In genomic region chr11:69684936-69685335, GRCm38 (mm10) we compare ENCODE assay signal across 11 mouse cellular contexts. TPM values are rescaled to one million over a fixed set of nuclear protein-coding genes. Genes with fewer than 3 reads are reported as not detected.
DNase-seq lines count a peak whose midpoint lies in the region; ATAC-seq and TF ChIP-seq lines count a peak whose summit lies in the region.
"Had no signal": no experiment of that assay in that cellular context is flagged by ENCODE, and none has a peak within 500 bp of the region (broad histone marks: within the 10 kb centered on the region; RNA-seq: fewer than 3 reads in every experiment).

No protein-coding gene starts in this region.

- no peak for ATAC-seq in hindbrain, embryonic 13.5 days (ENCODE audit: low FRiP score)
- ATAC-seq in midbrain, embryonic 14.5 days (ENCODE audit: low FRiP score, low TSS enrichment), result no peak

- no peak overlapping the region for H3K4me3 ChIP-seq in cerebellum, adult 2 months (replicated peaks; ENCODE audit: insufficient read depth, low read depth, low read length)
- H3K4me3 ChIP-seq in hindbrain, embryonic 13.5 days, result no peak overlapping the region
- H3K4me3 ChIP-seq in hindbrain, embryonic 10.5 days, result no peak overlapping the region
- 0 out of 2 replicates have a peak overlapping the region, but pooled peaks have one; percentile 8 for H3K4me3 ChIP-seq in midbrain, embryonic 10.5 days
- H3K4me3 ChIP-seq in midbrain, embryonic 14.5 days (replicated peaks; ENCODE audit: low read depth, low read length), result no peak overlapping the region
- H3K4me3 ChIP-seq in macrophage (ENCODE audit: inconsistent target), result peak overlapping the region; percentile 22
- H3K4me3 ChIP-seq: midbrain, embryonic 12.5 days had no signal

- no peaks in the 10 kb centered on the region for H3K27me3 ChIP-seq in cerebellum, adult 2 months (ENCODE audit: control insufficient read depth, insufficient read depth, low read length)
- H3K27me3 ChIP-seq in hindbrain, embryonic 13.5 days, result peaks cover 13% of the 10 kb centered on the region; the same call in 1 of the 2 replicates
- H3K27me3 ChIP-seq in hindbrain, embryonic 10.5 days (ENCODE audit: insufficient read depth, poor library complexity, severe bottlenecking), result peaks cover 15% of the 10 kb centered on the region; the same call in 1 of the 2 replicates
- peaks cover 25% of the 10 kb centered on the region for H3K27me3 ChIP-seq in midbrain, embryonic 10.5 days (ENCODE audit: low read depth, poor library complexity, severe bottlenecking)
- H3K27me3 ChIP-seq in midbrain, embryonic 14.5 days (ENCODE audit: control insufficient read depth, insufficient read depth, low read length), result no peaks in the 10 kb centered on the region

- H3K9ac ChIP-seq in hindbrain, embryonic 13.5 days, result peak overlapping the region; percentile 19; the same call in 1 of the 2 replicates
- H3K9ac ChIP-seq in midbrain, embryonic 14.5 days (replicated peaks; ENCODE audit: low read length), result no peak overlapping the region
- H3K9ac ChIP-seq: midbrain, embryonic 12.5 days had no signal

- H3K4me2 ChIP-seq in hindbrain, embryonic 13.5 days, result no peak overlapping the region
- H3K4me2 ChIP-seq in midbrain, embryonic 14.5 days (ENCODE audit: low read length), result no peak overlapping the region
- H3K4me2 ChIP-seq: midbrain, embryonic 12.5 days had no signal

- TF ChIP-seq POLR2A in cerebellum, adult 2 months (IDR thresholded peaks at IDR 0.05; ENCODE audit: borderline replicate concordance, insufficient read depth, low read length), result no peak

- H3K27ac ChIP-seq in cerebellum, adult 2 months (ENCODE audit: insufficient read depth, low read length), result peak overlapping the region; percentile 100
- H3K27ac ChIP-seq in hindbrain, embryonic 13.5 days, result 0 out of 2 replicates have a peak overlapping the region, but pooled peaks have one; percentile 23
- H3K27ac ChIP-seq in hindbrain, embryonic 10.5 days, result no peak overlapping the region
- 0 out of 2 replicates have a peak overlapping the region, but pooled peaks have one; percentile 30 for H3K27ac ChIP-seq in midbrain, embryonic 10.5 days (replicated peaks)
- H3K27ac ChIP-seq in midbrain, embryonic 14.5 days (replicated peaks; ENCODE audit: low read depth, low read length), result no peak overlapping the region
- peak overlapping the region; percentile 91 for H3K27ac ChIP-seq in macrophage
- H3K27ac ChIP-seq: midbrain, embryonic 12.5 days had no signal

- H3K9me3 ChIP-seq in hindbrain, embryonic 13.5 days, result no peaks in the 10 kb centered on the region
- no peaks in the 10 kb centered on the region for H3K9me3 ChIP-seq in hindbrain, embryonic 10.5 days
- no peaks in the 10 kb centered on the region for H3K9me3 ChIP-seq in midbrain, embryonic 10.5 days (replicated peaks)
- no peaks in the 10 kb centered on the region for H3K9me3 ChIP-seq in midbrain, embryonic 14.5 days (ENCODE audit: control insufficient read depth, low read length)
- H3K9me3 ChIP-seq: midbrain, embryonic 12.5 days had no signal

- H3K36me3 ChIP-seq in hindbrain, embryonic 13.5 days, result 0 out of 2 replicates have a peak, but pooled peaks cover 3% of the 10 kb centered on the region
- peaks cover 7% of the 10 kb centered on the region for H3K36me3 ChIP-seq in hindbrain, embryonic 10.5 days
- H3K36me3 ChIP-seq in midbrain, embryonic 10.5 days, result peaks cover 7% of the 10 kb centered on the region
- peaks cover 4% of the 10 kb centered on the region; the same call in 1 of the 2 replicates for H3K36me3 ChIP-seq in midbrain, embryonic 14.5 days (ENCODE audit: control insufficient read depth, insufficient read depth, low read length)
- no peaks in the 10 kb centered on the region; the same call in 1 of the 2 replicates for H3K36me3 ChIP-seq in macrophage (ENCODE audit: inconsistent target)

- H3K79me2 ChIP-seq in macrophage (ENCODE audit: inconsistent target), result peaks cover 63% of the 10 kb centered on the region

- peak in 1 of 2 experiments; percentile 51 for DNase-seq in cerebellum, adult 2 months
- DNase-seq in cerebellum, postnatal 36 days, result no peak
- DNase-seq in hindbrain, embryonic 10.5 days (ENCODE audit: low spot score), result no peak
- DNase-seq in midbrain, embryonic 10.5 days (ENCODE audit: low spot score), result no peak
- no peak for DNase-seq in midbrain, embryonic 14.5 days
- DNase-seq in retina, postnatal 1 day, result no peak
- DNase-seq: B cell, adult 2 months; thymus, adult 18-20 months had no signal

- WGBS in cerebellum, adult 2 months, result 48% methylated on average over 6 of the region's 6 CpGs
- 82% methylated on average over 6 of the region's 6 CpGs for WGBS in hindbrain, embryonic 13.5 days
- WGBS in hindbrain, embryonic 10.5 days, result 83% methylated on average over 6 of the region's 6 CpGs
- WGBS in midbrain, embryonic 10.5 days, result 81% methylated on average over 6 of the region's 6 CpGs
- WGBS in midbrain, embryonic 14.5 days, result 84% methylated on average over 6 of the region's 6 CpGs
- 49% methylated on average over 6 of the region's 6 CpGs for WGBS in macrophage (ENCODE audit: missing documents)

- TF ChIP-seq CTCF in cerebellum, adult 2 months (IDR thresholded peaks at IDR 0.05; ENCODE audit: borderline replicate concordance, insufficient read depth, low read depth, low read length), result no peak

- peaks cover 36% of the 10 kb centered on the region for H3K4me1 ChIP-seq in cerebellum, adult 2 months (ENCODE audit: control insufficient read depth, insufficient read depth, low read length)
- peaks cover 45% of the 10 kb centered on the region for H3K4me1 ChIP-seq in hindbrain, embryonic 13.5 days (replicated peaks)
- H3K4me1 ChIP-seq in hindbrain, embryonic 10.5 days (replicated peaks), result peaks cover 47% of the 10 kb centered on the region
- peaks cover 55% of the 10 kb centered on the region for H3K4me1 ChIP-seq in midbrain, embryonic 10.5 days
- peaks cover 18% of the 10 kb centered on the region for H3K4me1 ChIP-seq in midbrain, embryonic 14.5 days (ENCODE audit: control insufficient read depth, insufficient read depth, low read length)

RNA-seq across cellular contexts. Expression of gene Tnfsf13, which starts 0.6 kb away (rescaled TPM):
- 4.8 and 4.9 TPM in 2 replicates for polyA plus RNA-seq in cerebellum, adult 2 months (2012; rRNA removed)
- 0.36 and 0.53 TPM in 2 replicates for polyA plus RNA-seq in hindbrain, embryonic 13.5 days (2015; fragmentation: Nextera tagmentation; extraction: Ambion mirVana)
- 0.14 and 0.30 TPM in 2 replicates for polyA plus RNA-seq in hindbrain, embryonic 10.5 days (2016; fragmentation: Nextera tagmentation; extraction: Ambion mirVana)
- 0.11 and 0.30 TPM in 2 replicates for polyA plus RNA-seq in midbrain, embryonic 10.5 days (2016; fragmentation: Nextera tagmentation; extraction: Ambion mirVana)
- 0.16 and 0.25 TPM in 2 replicates for polyA plus RNA-seq in midbrain, embryonic 14.5 days (2014; fragmentation: Nextera tagmentation; extraction: Ambion mirVana)
- 10 to 100 TPM in 25 of 26 experiments, 1 to 10 TPM in 1; 7.6 to 87.6 (median 29.3) TPM for total RNA-seq in macrophage (2018; cell fraction: chromatin; rRNA removed)
- total RNA-seq in macrophage (2018; cell fraction: cytosol; rRNA removed), result 10 to 100 TPM in 23 of 26 experiments, 1 to 10 TPM in 3; 8.5 to 49.0 (median 19.5) TPM
- 10 to 100 TPM in 25 of 26 experiments, 1 to 10 TPM in 1; 10.0 to 76.3 (median 24.5) TPM for total RNA-seq in macrophage (2018; cell fraction: nucleus; rRNA removed)
- 16.4 to 43.4 TPM (median 40.3 TPM) in 3 replicates for polyA plus RNA-seq in macrophage (2018)

RNA-seq across cellular contexts. Expression of gene Senp3, which starts 3.1 kb away (rescaled TPM):
- 110 and 152 TPM in 2 replicates for polyA plus RNA-seq in cerebellum, adult 2 months (2012; rRNA removed)
- polyA plus RNA-seq in hindbrain, embryonic 13.5 days (2015; fragmentation: Nextera tagmentation; extraction: Ambion mirVana), result 94.7 and 95.9 TPM in 2 replicates
- polyA plus RNA-seq in hindbrain, embryonic 10.5 days (2016; fragmentation: Nextera tagmentation; extraction: Ambion mirVana), result 116 and 122 TPM in 2 replicates
- 112 and 114 TPM in 2 replicates for polyA plus RNA-seq in midbrain, embryonic 10.5 days (2016; fragmentation: Nextera tagmentation; extraction: Ambion mirVana)
- 93.3 and 103 TPM in 2 replicates for polyA plus RNA-seq in midbrain, embryonic 14.5 days (2014; fragmentation: Nextera tagmentation; extraction: Ambion mirVana)
- 100 to 1,000 TPM; 150 to 595 (median 301) TPM for total RNA-seq in macrophage (2018; cell fraction: chromatin; rRNA removed)
- 10 to 100 TPM; 51.5 to 80.4 (median 66.5) TPM for total RNA-seq in macrophage (2018; cell fraction: cytosol; rRNA removed)
- total RNA-seq in macrophage (2018; cell fraction: nucleus; rRNA removed), result 100 to 1,000 TPM in 24 of 26 experiments, 10 to 100 TPM in 2; 85.8 to 278 (median 154) TPM
- 57.8 to 99.6 TPM (median 77.5 TPM) in 3 replicates for polyA plus RNA-seq in macrophage (2018)

RNA-seq across cellular contexts. Expression of gene Tnfsf12, which starts 10.7 kb away (rescaled TPM):
- 31.2 and 35.3 TPM in 2 replicates for polyA plus RNA-seq in cerebellum, adult 2 months (2012; rRNA removed)
- polyA plus RNA-seq in hindbrain, embryonic 13.5 days (2015; fragmentation: Nextera tagmentation; extraction: Ambion mirVana), result 1.8 and 3.6 TPM in 2 replicates
- 2.2 and 2.3 TPM in 2 replicates for polyA plus RNA-seq in hindbrain, embryonic 10.5 days (2016; fragmentation: Nextera tagmentation; extraction: Ambion mirVana)
- polyA plus RNA-seq in midbrain, embryonic 10.5 days (2016; fragmentation: Nextera tagmentation; extraction: Ambion mirVana), result 1.2 and 1.4 TPM in 2 replicates
- 1.6 and 3.0 TPM in 2 replicates for polyA plus RNA-seq in midbrain, embryonic 14.5 days (2014; fragmentation: Nextera tagmentation; extraction: Ambion mirVana)
- 10 to 100 TPM; 10.1 to 98.0 (median 32.6) TPM for total RNA-seq in macrophage (2018; cell fraction: chromatin; rRNA removed)
- total RNA-seq in macrophage (2018; cell fraction: cytosol; rRNA removed), result 100 to 1,000 TPM in 13 of 26 experiments, 10 to 100 TPM in 13; 63.6 to 208 (median 113) TPM
- total RNA-seq in macrophage (2018; cell fraction: nucleus; rRNA removed), result 100 to 1,000 TPM in 3 of 26 experiments, 10 to 100 TPM in 23; 28.0 to 147 (median 60.6) TPM
- 89.2 to 140 TPM (median 130 TPM) in 3 replicates for polyA plus RNA-seq in macrophage (2018)

RNA-seq across cellular contexts. Expression of gene Tnfsfm13, which starts 11.0 kb away (rescaled TPM):
- polyA plus RNA-seq in cerebellum, adult 2 months (2012; rRNA removed), result 3.3 and 4.2 TPM in 2 replicates
- polyA plus RNA-seq in hindbrain, embryonic 13.5 days (2015; fragmentation: Nextera tagmentation; extraction: Ambion mirVana), result 0.98 and 1.2 TPM in 2 replicates
- polyA plus RNA-seq in hindbrain, embryonic 10.5 days (2016; fragmentation: Nextera tagmentation; extraction: Ambion mirVana), result 0.82 and 0.85 TPM in 2 replicates
- polyA plus RNA-seq in midbrain, embryonic 10.5 days (2016; fragmentation: Nextera tagmentation; extraction: Ambion mirVana), result 1.0 and 1.3 TPM in 2 replicates
- 0.51 and 1.1 TPM in 2 replicates for polyA plus RNA-seq in midbrain, embryonic 14.5 days (2014; fragmentation: Nextera tagmentation; extraction: Ambion mirVana)
- 10 to 100 TPM in 25 of 26 experiments, 1 to 10 TPM in 1; 9.2 to 61.0 (median 21.7) TPM for total RNA-seq in macrophage (2018; cell fraction: chromatin; rRNA removed)
- total RNA-seq in macrophage (2018; cell fraction: cytosol; rRNA removed), result 10 to 100 TPM; 15.3 to 58.0 (median 30.0) TPM
- 10 to 100 TPM in 25 of 26 experiments, 1 to 10 TPM in 1; 9.5 to 49.6 (median 23.0) TPM for total RNA-seq in macrophage (2018; cell fraction: nucleus; rRNA removed)
- 25.2 to 36.9 TPM (median 25.5 TPM) in 3 replicates for polyA plus RNA-seq in macrophage (2018)

RNA-seq across cellular contexts. Expression of gene Eif4a1, which starts 12.7 kb away (rescaled TPM):
- 316 and 321 TPM in 2 replicates for polyA plus RNA-seq in cerebellum, adult 2 months (2012; rRNA removed)
- polyA plus RNA-seq in hindbrain, embryonic 13.5 days (2015; fragmentation: Nextera tagmentation; extraction: Ambion mirVana), result 528 and 537 TPM in 2 replicates
- polyA plus RNA-seq in hindbrain, embryonic 10.5 days (2016; fragmentation: Nextera tagmentation; extraction: Ambion mirVana), result 740 and 935 TPM in 2 replicates
- polyA plus RNA-seq in midbrain, embryonic 10.5 days (2016; fragmentation: Nextera tagmentation; extraction: Ambion mirVana), result 710 and 716 TPM in 2 replicates
- 707 and 863 TPM in 2 replicates for polyA plus RNA-seq in midbrain, embryonic 14.5 days (2014; fragmentation: Nextera tagmentation; extraction: Ambion mirVana)
- total RNA-seq in macrophage (2018; cell fraction: chromatin; rRNA removed), result 1,000 to 10,000 TPM in 13 of 26 experiments, 100 to 1,000 TPM in 13; 445 to 1,542 (median 988) TPM
- total RNA-seq in macrophage (2018; cell fraction: cytosol; rRNA removed), result 100 to 1,000 TPM; 534 to 868 (median 666) TPM
- 1,000 to 10,000 TPM in 4 of 26 experiments, 100 to 1,000 TPM in 22; 458 to 1,180 (median 654) TPM for total RNA-seq in macrophage (2018; cell fraction: nucleus; rRNA removed)
- polyA plus RNA-seq in macrophage (2018), result 683 to 1,306 TPM (median 693 TPM) in 3 replicates

Comparison
In these comparisons a context has a peak if more than half of its experiments do, and no peak if none do; other contexts are left out.
1. H3K27ac ChIP-seq: peak in cerebellum, adult 2 months (single experiment), hindbrain, embryonic 13.5 days (single experiment), midbrain, embryonic 10.5 days (single experiment) and macrophage (single experiment); none in hindbrain, embryonic 10.5 days (single experiment) and midbrain, embryonic 14.5 days (single experiment).
2. H3K4me3 ChIP-seq: peak in midbrain, embryonic 10.5 days (single experiment) and macrophage (single experiment); none in cerebellum, adult 2 months (single experiment), hindbrain, embryonic 13.5 days (single experiment), hindbrain, embryonic 10.5 days (single experiment) and midbrain, embryonic 14.5 days (single experiment).